Mouse (Mus musculus): ENCODE results near the gene Gm10295.

DNA sequence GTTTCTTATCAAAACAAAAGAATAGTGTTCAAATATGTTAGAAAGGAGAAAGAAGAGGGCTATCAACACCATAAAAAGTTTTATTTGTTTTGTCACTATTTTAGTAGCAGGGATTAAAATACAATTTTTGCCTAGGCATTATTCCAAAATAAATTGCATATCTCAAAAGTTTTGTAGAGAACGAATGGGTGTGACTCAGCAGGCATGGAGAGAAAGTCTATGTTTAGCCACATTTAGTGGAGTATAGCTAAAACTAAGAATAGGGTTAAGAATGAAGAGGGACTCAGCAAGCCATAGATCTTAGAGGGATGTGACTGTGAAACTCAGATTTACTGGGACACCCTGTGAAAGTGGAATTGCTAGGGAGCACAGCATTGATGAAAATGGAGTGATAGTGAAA, 47.1 kb upstream of the Gm10295 start:
- no peak for TF ChIP-seq CTCF (IDR thresholded peaks at IDR 0.05; ENCODE audit: extremely low read depth, insufficient read depth, low read length)
- TF ChIP-seq POLR2A (IDR thresholded peaks at IDR 0.05; ENCODE audit: extremely low read depth, insufficient read depth, low read length): no peak
